Mouse (Mus musculus) forebrain, embryonic 13.5 days (tissue): ENCODE data around the gene Ppp1r16b. TPM values are rescaled to one million over a fixed set of nuclear protein-coding genes. Genes with fewer than 3 reads are reported as not detected.

ENCODE experiments used
- microRNA counts: library from miRNA; unstranded; fragments of <30 nt; microRNA quantifications from one replicate; lab custom pipeline; 2016
- microRNA-seq: library from miRNA; unstranded; fragments of <30 nt; microRNA quantifications from one replicate; pipeline ENCODE4, GENCODE M21; 2016
- polyA plus RNA-seq: library from polyadenylated mRNA; unstranded; fragments of >200 nt; fragmentation: Nextera tagmentation; extraction: Ambion mirVana; gene quantifications from 2 replicates; pipeline ENCODE4 v1.2.1, GENCODE M21; 2015

Ppp1r16b gene
- polyA plus RNA-seq, 1 experiment from 2014 or later: 8.4 TPM

MicroRNAs within 50 kb of the gene (microRNA counts, 519-probe panel; counts per million panel counts)
- 177 counts per million, percentile 53 among the panel's probes with 10 or more counts for microRNA mmu-miR-3474 (lab: Ali Mortazavi, UCI)

Small RNA genes within 50 kb of the gene (microRNA-seq; reads per million reads assigned to microRNA genes)
- gene Gm26141 (not detected), gene Mir3474 (1.9 reads per million)

Other genes with a start within 250 kb of the Ppp1r16b start
- not detected in 2 replicates for gene Adig, start 162.8 kb upstream of the Ppp1r16b start, polyA plus RNA-seq
- gene Arhgap40, start 152.6 kb upstream of the Ppp1r16b start, polyA plus RNA-seq: 0.25 and 0.28 TPM in 2 replicates
- 4.8 and 5.6 TPM in 2 replicates for gene Slc32a1, start 54.6 kb upstream of the Ppp1r16b start, polyA plus RNA-seq
- gene Actr5, start 40.5 kb upstream of the Ppp1r16b start, polyA plus RNA-seq: 11.5 and 14.1 TPM in 2 replicates
- 38.7 and 39.9 TPM in 2 replicates for gene Fam83d, start 102.7 kb downstream of the Ppp1r16b start, polyA plus RNA-seq
- gene Dhx35, start 129.4 kb downstream of the Ppp1r16b start, polyA plus RNA-seq: 16.2 and 19.5 TPM in 2 replicates